Mouse (Mus musculus): ENCODE data around the gene Mtnr1a.
"Not testable (repeated sequence)": the region's sequence is repeated elsewhere in the genome, so short reads cannot be mapped to it uniquely, and the experiment has no call there.

The Mtnr1a gene

DNA sequence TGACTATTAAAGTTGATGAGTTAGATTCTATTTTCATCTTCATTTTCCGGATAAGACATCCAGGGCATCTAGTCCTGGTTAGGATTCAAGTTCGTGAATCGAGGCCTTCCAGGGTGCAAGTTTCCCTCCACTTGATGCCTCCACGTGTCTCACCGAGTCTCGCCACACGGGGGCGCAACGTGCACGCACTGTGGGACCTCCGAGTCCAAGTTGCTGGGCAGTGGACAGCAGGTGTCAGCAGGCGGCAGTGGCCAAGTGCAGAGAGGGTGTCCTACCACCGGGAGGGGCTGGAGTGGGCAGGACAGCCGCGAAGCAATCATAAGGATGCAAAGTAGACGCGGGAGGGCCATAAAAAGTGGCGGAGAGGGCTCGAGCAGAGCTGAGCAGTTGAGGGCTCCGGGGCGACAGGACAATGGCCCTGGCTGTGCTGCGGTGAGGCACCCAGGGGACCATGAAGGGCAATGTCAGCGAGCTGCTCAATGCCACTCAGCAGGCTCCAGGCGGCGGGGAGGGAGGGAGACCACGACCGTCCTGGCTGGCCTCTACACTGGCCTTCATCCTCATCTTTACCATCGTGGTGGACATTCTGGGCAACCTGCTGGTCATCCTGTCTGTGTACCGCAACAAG lies at the start of gene Mtnr1a:
Mtnr1a (plus strand) TSS at position 379 of the 628 bp plus-strand sequence.
- peak; percentile 93 to 97 for DNase-seq

DNA sequence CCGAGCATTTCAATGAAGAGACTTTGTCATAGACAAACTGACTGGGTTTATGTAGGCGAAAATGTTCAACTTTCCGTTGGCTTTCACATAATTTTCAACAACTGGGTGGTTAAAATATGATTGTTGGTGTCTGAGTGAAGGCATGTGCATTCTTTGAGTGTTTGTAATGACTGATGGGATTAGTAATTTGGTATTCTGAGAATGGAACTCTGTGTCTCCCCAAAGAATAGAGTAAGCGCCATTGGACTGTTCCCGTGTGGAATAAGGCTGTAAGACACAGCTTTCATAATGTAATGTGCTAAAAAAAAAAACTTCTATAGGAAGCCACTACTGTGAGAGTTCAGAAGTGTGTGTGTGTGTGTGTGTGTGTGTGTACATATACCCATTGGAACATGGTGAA lies 49.7 kb upstream of the Mtnr1a start:
- no peak for DNase-seq

- peak; percentile 64 for DNase-seq
These were observed 47.8 kb upstream of the Mtnr1a start for GRCm38 (mm10) chr8:45021171-45021570.

DNA sequence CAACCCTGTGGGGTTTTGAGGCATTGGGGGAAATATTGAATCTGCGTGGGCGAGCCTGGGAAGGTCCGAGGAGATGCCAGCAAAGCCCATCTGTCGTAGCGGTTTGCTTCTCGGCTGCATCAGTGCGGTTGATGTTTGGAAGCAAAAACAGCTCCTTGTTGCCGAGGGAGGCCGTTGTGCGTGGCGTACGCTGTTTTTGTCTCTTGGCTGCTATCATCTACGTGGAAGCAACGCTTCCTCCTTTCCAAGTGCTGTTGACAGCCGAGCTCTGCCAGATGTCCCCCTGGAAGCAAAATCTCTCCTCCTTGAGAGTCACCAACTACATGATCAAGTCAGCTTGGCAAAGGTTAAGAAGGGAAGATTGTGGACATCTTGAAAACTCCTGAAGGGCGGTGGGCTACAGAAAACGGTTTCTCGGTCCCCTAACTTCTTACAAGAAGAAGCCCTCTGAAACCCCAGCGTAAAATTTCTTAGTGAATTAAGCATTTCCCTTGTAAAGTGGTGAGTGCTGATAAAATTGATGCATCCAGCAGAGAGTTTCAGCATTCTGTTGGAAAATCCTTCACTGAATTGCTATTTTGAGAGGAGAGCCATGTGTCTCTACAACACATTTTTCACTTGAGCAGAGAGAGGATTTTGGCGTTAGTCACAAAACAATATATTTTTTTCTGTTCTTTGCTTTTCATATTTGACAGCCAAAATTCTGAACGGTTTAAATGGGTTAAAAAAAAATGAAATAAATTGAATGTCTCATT lies 46.8 kb upstream of the Mtnr1a start:
- peak; percentile 77 to 79 for DNase-seq

DNA sequence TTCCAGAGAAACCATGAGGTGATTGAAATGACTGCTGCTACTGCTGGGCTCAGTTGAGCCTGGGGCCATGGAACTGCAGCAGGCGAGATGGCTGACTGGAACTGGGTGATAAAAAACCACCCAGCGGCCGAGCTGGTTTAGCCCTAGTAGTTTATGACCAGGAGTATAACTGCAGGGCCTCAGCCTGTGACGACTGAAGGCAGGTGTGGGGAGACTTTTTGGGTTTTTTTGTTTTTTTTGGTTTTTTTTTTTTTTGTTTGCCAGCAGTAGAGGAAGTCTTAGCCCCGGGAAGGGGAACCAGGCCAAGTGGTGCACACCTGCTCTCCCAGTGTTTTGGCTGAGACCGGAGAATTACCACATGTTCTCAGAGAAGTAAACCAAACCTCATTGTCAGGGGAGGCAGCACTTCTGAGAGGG lies 40.8 kb upstream of the Mtnr1a start:
- DNase-seq, result peak; percentile 42 to 61

DNA sequence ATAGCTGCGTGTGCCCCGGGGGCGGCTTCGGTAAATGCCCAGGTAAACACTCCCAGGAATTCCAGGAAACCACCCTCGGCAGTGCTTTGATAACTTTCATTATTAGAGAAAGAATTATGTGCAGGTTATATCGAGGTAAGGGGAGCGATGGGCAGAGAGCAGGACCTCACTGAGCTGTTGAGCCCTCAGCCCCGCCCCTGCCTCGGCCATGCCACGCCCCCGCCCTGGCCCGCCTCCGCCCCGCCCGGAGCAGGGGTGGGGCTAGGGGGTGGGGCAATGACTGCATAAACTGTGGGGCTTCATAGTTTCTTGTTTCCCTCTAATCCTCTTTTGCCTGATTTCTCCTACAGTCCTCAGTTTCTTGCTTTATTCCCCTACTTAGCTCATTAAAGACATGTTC lies 30.6 kb upstream of the Mtnr1a start:
- DNase-seq, result no peak

GRCm38 (mm10) chr8:45044160-45044559 lies 24.8 kb upstream of the Mtnr1a start:
- no peak for DNase-seq

DNA sequence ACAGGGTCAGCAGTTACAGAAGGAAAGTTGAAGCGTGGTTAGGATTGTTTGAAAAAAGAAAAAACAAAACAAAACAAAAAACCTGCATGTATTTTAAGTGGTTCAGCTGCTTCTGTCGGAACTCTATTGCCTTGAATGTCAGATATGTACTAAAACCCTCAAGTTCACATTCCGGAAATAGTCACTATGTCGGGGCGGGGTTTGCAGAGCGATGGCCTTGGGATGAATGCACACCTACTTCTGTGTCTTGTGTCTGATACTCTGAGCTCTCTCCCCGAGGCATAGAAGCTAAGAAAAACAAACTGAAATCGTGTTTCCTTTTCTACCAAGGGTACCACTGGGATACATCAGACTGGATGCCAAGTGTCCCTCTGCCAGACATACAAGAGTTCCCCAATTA lies 18.5 kb upstream of the Mtnr1a start:
- DNase-seq, result no peak

GRCm38 (mm10) chr8:45051236-45051635 lies 17.7 kb upstream of the Mtnr1a start:
- no peak for DNase-seq

- DNase-seq, result no peak
These were observed 16.7 kb upstream of the Mtnr1a start for GRCm38 (mm10) chr8:45052205-45052604.

DNA sequence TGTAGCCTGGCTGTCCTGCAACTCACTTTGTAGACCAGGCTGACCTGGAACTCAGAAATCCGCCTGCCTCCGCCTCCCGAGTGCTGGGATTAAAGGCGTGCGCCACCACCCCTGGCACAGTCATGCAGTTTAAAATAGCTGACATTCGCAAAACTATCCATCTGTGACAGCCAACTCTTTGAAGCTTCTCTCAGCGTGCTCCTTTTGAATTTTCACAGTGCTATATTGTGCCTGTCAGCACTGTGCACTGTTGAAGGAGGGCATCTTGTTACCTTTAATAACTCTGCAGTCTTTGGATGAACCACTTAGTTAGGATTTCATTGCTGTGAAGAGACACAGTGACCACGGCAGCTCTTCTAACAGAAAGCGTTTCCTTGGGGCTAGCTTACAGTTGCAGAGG lies 16.3 kb upstream of the Mtnr1a start:
- no peak for DNase-seq

DNA sequence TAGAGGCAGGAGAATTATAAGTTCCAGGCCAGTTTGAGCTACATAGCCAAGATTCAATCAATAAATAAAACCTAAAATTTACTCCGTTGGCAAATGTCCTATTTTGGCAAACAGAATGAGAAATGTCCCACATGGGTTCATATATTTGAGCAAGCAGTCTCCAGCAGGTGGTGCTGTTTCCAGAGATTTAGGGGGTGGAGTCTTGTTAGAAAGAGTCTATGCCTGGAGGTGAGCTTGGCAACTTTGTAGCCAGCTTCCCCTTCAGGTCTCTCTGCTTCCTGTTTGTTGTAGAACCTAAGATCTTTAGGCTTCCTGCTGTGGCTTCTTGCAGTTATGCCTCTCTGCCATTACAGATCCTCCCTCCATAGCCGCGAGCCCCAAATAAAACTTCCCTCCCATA lies 13.4 kb upstream of the Mtnr1a start:
- DNase-seq, result no peak

- peak in 1 of 2 experiments; percentile 27 for DNase-seq
These were observed 12.1 kb upstream of the Mtnr1a start for GRCm38 (mm10) chr8:45056810-45057209.

DNA sequence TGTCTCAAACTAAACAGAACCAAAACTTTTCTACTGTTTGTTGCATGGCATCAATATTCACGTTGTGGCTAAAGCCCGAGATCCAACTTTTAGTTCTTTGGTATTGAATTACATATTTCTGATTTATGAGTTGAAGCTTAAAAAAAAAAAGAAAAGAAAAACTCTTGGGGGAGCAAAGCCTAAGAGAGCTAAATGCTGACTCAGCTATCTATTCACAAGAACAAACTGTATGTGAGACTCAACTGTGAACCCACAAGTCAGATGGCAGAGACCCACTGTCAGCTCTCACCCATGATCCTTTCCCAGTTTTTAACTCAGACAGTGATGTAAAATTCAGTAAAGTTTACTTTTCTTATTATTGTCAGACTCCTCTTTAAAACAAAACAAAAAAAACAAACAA lies 8.9 kb upstream of the Mtnr1a start:
- DNase-seq, result no peak

DNA sequence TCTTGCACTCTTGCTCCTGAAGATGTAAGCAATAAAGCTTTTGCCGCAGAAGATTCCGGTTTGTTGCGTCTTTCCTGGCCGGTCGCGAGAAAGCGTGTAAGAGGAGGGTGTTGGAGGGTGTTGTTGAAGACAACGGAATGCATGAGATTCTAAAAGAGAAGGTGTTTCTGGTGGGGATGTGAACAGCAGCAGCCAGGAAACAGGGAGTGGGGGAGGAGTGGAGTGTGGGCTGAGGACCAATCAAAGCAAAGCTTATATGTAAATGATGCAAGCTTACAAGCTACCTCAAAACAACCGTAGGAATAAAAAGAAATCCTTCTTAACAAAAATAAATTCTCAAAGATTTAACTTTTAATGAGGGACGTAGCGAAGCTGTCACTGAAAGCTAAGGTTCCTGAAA lies 6.6 kb upstream of the Mtnr1a start:
- no peak for DNase-seq

DNA sequence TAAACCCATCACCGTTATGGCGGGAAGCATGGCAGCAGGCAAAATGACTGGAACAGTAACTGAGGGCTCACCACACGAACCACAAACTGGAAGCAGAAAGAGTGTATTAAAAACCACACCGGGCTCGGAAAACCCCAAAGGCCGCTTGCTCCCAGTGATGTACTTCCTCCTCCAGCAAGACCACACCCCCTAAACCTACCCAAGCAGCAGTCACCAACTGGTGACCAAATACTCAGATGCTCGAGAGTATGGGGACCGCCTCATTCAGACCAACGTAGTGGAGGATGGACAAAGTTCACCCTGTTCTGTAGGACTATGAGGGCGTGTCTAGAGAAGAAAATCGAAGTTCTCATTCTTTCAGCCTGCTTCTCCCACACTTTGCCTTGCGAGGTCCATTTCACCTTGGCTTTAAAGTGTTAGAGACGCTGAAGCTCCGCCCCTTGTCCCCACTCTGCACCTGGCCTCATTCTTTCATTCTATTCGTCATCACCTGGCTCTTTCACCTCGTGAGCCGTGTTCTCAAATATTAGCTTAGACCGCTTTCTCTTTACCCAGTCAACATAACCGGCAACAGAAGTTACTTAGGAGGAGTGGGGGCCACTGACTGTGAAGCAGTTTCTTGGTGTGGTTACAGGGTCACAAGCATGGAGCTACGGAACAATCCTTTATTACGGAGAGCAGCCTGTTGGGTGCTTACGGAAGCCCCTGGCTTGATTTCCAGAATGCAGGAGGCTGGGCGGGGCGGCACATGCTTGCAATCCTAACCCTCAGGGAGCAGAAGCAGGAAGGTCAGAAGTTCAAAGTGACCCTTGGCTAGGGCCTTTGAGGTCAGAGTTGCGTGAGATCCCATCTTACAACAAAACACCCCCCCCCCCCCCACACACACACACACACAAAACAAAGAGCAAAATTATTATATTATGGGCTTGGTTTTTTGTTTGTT lies 5.7 kb upstream of the Mtnr1a start:
- DNase-seq, result no peak

GRCm38 (mm10) chr8:45064197-45064869 lies 4.6 kb upstream of the Mtnr1a start:
- no peak for DNase-seq

DNA sequence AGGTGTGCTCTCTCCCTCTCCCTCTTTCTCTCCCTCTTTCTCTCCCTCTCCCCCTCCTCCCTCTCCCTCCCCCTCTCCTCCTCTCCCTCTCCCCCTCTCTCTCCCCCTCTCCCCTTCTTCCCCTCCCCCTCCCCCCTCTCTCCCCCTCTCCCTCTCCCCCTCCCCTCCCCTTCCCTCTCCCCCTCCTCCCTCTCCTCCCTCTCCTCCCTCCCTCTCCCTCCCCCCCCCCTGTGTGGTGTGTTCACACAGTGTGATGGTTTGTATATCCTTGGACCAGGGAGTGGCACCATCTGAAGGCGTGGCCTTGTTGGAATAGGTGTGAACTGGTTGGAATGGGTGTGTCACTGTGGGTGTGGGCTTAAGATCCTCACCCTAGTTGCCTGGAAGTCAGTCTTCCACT lies 3.5 kb upstream of the Mtnr1a start:
- DNase-seq, result not testable (repeated sequence)

DNA sequence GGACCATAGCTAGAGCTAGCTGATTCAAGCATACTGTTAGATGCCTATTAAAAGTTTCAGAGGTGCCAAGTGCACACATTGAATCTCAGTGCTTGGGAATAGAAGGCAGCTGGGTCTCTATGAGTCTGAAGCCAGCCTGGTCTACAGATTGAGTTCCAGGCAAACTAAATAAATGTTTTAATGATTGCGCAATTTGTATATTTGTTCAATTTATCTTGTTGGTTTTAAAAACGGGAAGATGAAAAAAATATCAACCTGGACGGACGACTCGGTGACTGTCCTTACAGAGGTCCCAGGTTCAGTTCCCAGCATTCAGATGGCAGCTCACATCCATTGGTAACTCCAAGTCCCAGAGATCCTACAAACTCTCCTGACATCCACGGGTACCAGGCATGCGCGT lies 2.0 kb downstream of the Mtnr1a start:
- DNase-seq, result no peak

GRCm38 (mm10) chr8:45080850-45081249 lies 11.9 kb downstream of the Mtnr1a start:
- no peak for DNase-seq

DNA sequence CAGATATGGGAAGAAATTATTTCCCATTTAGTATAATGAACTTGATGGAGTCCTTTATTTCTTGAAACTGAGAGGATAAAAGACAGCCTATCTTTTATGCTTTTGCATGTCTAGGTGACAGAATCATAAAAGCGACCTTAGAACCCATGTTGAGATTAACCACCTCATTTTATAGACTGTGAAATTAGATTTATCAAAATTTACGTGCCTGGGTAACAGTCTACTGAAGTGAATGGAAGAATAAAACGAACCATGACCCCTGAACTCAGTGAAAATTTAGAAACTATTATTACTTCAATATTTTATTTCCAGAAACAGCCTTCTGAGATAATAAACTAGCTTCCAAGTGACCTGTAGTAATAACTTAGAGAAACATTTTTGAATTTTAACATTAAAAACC lies 24.7 kb downstream of the Mtnr1a start:
- no peak for DNase-seq

DNA sequence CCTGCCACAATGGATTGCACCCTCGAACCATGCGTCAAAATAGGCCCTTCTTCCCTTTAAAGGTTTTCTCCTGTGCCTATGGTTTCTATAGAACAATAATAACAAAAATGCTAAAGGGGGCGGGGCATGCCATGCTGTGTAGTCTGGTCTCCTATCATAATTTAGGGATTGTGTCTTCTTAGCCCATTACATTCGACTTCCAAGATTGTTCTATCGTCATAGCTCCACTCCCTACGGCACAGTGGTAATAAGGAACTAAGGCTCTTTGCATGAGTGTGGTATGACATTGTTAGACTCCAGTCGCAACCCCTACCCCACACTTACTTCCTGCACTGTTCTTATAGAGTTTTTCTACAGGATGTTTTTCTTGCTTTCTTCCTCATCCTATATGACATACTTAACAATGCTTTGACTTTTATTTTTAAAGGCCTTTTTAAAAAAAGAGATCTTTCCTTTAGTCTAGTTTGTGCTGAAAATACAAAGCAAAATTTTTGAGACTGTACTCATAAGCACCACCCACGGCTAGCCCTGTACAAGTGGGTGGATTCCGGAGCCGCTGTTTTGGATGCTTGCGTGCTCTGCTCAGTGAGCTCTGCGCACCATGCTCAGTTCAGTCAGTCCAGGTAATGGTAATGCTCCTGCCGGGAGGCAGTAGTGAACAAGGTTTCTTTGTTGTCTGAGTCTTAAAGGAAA lies 40.6 kb downstream of the Mtnr1a start:
- DNase-seq, result peak in 1 of 2 experiments; percentile 9
